Mouse (Mus musculus) left cerebral cortex, postnatal 14 days (tissue): ENCODE data around the gene Slc6a9. TPM values are rescaled to one million over a fixed set of nuclear protein-coding genes. Genes with fewer than 3 reads are reported as not detected.

Experiments used
- DNase-seq, 2 experiments: peaks; one replicate each; pipeline ENCODE4 v3.0.0; 2021 to 2022; ENCODE audit warnings: low spot score in 2 of 2, mixed read lengths in 1 of 2
- intact Hi-C: fragments of 180-260 bp; cut with DNase I; formaldehyde crosslinking; loops from one replicate; pipeline ENCODE4 v1.15.1; 2025
- total RNA-seq, 2 experiments: library from RNA; stranded (reverse); gene quantifications; 2 replicates each; pipeline ENCODE4 v1.2.3; 2021

The Slc6a9 gene
- total RNA-seq, 2 experiments from 2014 or later: 32.4 to 33.5 TPM

- no peak for DNase-seq
- intact Hi-C loops: no loop called here
These were observed 61.0 kb downstream of the Slc6a9 start for GRCm38 (mm10) chr4:117895339-117895738.

DNA sequence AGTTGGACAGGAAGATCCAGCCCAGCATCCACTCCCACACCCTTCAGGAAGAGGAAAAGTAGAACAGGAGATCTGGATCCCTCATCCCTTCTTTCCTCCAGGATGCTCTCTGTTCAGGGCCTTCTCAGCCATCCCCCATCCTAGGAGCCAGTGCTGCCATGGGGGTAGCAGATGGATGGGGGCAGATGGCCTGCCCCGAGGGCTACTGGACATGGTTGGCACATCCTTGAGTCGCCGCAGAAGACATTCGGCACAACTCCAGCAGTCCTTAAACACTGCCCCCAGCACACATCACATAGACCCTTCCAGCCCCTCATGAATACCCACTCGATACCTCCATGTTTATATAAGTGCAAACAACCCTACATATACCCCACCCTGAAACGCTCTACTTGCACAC lies 61.7 kb downstream of the Slc6a9 start:
- intact Hi-C loops: no loop called here
- no peak for DNase-seq

DNA sequence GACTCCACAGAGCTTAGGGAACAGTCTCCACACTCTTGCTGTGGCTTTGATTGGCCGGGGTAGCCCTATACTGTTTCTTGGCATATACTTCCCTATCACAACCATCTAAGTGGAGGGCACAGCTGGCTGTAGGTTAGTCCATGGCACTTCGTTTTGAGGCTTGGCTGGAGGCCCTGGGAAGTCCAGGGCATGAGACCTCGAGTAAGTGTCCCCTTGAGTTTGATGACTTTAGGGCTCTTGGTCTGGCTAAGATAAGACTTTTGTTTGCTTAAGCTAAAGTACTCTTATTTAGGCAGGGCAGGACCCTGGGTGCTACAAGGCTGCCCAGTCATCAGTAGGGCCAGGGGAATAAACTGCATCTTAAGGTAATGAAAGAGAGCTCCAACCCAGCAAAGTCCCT lies 63.8 kb downstream of the Slc6a9 start:
- DNase-seq: no peak
- intact Hi-C loops: no loop called here

- DNase-seq: peak; percentile 44 to 78
- intact Hi-C loops: no loop called here
These were observed 69.8 kb downstream of the Slc6a9 start for GRCm38 (mm10) chr4:117904094-117904493.

DNA sequence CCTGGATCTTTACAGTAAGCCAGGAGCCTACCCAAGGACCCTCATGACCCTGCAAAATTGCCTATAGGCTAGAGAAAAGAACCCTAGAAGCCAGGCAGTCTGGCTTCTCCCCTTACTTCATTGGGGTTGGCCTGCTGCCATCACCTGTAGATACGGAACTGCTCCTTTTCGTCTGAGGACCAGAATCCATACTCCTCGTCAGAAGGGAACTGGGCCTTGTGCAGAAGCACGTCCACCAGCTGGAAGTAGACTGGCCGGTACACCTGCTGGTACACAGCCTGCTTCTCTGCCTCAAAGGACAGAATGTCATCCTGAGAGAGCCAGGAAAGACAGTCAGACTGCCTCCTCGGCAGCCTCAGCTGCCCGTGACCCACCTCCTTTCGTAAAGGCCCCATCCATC lies 70.5 kb downstream of the Slc6a9 start:
- no peak for DNase-seq
- intact Hi-C loops: no loop called here

DNA sequence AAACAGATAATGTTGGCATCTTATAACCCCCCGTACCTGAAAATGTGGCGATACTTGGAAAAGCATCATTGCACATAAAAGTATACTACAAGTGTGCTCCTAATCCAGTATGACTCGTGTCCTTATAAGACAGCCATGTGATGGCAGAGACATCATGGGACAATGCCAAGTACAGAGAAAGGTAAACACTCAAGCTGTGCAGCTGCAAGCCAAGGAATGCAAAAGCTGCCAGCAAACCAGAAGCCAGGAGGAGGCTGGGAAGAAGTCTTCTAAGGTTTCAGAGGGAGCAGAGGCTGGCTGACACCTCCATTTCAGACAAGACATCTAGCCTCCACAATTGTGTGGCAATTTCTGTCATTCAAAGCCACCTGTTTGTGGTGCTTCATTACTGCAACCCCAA lies 71.9 kb downstream of the Slc6a9 start:
- intact Hi-C loops: no loop called here

DNA sequence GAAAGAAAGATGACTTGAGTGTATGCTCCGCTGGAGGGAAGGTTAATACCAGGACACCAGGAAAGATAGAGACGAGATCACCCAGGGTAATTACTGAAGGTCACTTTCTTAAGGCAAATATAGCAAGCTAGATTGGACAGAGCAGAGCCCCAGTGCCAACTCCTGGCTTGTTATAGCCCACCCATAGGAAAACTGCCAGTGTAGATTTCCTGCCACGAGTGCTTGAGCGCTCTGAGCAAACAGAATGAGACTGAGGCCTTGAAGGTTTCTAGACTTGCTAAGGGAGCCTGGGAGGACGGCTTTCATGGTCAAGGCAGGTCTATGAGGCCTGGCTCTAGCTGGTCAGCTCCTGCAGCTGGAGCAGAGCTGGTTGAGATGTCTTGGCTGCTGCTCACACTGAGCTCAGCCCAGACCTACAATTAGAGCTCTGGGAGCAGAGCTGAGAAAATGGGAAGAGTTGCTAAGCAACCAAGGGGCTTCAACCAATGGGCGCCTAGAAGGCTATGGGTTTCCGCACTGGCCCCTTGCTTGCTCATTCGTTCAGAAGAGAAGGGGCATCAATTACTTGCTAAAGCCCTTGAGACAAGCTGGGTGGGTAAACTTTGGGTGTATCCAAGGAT lies 74.6 kb downstream of the Slc6a9 start:
- peak; percentile 66 to 69 for DNase-seq
- intact Hi-C loops: no loop called here

More for the DNA sequence above, 71.9 kb downstream of the Slc6a9 start:
- DNase-seq: peak in 1 of 2 experiments; percentile 69

DNA sequence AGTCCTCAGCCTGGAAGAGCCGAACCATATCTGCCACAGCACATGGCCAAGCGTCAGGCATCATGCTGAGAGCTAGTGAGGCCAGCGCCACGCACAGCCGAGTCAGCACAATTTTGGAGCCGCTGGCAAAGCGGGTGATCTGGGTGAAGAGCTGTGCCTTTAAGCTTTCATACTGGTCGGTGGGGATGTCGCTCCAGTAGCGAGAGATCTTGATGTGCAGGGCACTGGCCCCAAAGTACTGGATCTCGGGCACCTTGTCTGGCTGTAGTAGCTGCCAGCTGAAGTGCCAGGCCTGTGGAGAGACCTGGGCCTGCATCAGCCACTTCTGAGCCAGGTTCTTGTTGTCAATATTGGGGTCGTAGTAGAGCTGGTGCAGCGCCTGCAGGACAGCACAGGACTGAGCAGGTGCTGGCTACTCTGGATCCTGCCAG lies 77.8 kb downstream of the Slc6a9 start:
- intact Hi-C loops: no loop called here
- no peak for DNase-seq

- intact Hi-C loops: no loop called here
These were observed 78.5 kb downstream of the Slc6a9 start for GRCm38 (mm10) chr4:117912685-117913273.

GRCm38 (mm10) chr4:117913421-117913820 lies 79.1 kb downstream of the Slc6a9 start:
- intact Hi-C loops: no loop called here
- DNase-seq: no peak

More at GRCm38 (mm10) chr4:117912685-117913273, 78.5 kb downstream of the Slc6a9 start:
- no peak for DNase-seq

DNA sequence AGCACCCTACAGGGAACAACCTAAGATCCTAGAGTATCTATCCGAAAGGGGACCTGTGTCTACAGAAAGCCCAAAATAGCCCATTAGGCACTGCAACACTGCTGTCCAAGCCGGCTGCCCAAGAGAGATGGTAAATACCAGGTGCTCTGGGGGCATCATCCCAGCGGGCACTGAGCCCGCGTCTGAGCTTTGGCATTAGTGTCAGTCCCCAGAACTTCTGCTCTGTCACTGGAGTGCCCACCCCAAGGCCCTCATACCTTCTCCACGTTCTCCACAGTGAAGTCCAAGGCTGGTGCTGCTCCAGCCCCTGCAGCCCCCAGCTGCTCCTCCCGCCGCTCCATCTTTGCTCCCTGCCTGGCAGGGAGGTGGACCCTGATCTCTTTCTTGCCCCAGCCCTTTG lies 79.7 kb downstream of the Slc6a9 start:
- no peak for DNase-seq
- intact Hi-C loops: no loop called here

DNA sequence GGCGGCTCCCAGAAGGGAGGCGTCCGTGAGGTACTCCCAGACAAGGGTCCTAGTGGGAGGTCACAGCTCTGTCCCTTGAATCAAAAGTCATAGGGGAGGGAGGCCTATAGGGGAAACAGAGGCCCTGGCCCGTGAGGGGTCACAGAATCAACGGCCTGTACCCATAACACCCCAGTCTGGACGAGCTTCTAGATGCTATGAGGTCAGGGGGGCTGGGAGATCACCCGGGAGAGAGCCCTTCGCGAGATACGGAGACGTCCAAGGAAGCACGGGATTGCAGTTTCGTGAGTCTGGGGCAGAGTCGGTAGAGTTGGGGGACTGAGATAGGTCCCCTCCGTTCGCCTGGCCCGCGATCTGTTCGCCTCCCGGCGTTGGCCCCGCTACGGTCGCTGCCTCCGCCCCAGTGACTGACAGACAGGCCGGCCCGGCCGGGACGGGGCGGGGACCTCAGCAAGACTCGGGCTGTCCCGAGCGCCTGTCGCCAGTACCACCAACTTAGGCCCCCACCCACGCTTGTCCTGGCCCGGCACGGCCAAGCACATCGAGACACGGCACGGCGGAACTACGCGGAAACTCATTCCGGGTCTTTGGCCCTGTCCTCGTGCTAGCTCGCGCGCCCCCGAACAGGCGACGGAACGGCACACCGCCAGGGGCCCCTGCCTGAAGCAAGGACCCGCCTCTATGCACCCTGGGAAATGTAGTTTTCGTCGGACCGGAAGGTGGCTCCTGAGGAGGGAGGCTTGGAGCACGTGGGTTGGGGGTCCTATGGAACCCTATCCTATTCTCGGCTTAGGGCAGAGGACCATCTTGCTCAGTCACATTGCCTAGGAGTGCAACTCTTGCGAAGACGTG lies 80.5 kb downstream of the Slc6a9 start, which contains the start of gene Ipo13:
Ipo13 (minus strand) TSS at position 409 of the 852 bp plus-strand sequence.
- intact Hi-C loops: no loop called here
- DNase-seq: peak; percentile 87 to 90

DNA sequence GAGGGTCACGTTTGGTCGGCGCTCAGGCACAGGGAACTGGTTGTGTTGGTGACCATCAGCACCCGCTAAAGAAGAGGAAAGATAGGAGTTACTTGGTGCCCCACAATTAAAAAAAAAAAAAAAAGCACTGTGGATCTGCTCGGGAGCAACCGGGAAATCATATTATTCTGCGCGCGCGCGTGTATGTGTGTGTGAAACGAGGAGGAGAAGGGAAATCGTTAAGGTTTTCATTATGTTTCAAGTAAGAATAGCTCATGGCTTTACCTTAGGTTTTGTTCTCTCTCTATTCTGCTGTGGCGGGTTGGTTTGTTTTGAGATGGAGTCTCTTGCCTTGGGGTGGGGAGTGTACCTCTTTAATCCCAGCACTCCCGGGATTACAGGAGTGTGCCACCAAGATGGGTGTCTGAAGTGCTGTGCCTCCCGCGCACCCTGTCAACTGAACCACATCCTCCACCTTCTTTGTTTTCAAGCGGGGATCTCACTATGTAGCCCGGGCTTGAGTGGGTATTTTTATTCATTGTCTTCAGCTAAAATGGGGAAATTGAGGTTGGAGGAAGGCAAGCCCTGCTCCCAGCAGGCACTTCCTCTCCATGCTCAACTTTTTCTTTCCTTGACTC lies 81.3 kb downstream of the Slc6a9 start:
- intact Hi-C loops: no loop called here
- DNase-seq: no peak

- intact Hi-C loops: no loop called here
- DNase-seq: no peak
These were observed 82.1 kb downstream of the Slc6a9 start for GRCm38 (mm10) chr4:117916386-117916785.

- intact Hi-C loops: no loop called here
These were observed 83.1 kb downstream of the Slc6a9 start for GRCm38 (mm10) chr4:117917402-117917801.

GRCm38 (mm10) chr4:117917847-117918246 lies 83.5 kb downstream of the Slc6a9 start:
- intact Hi-C loops: no loop called here
- DNase-seq: no peak

More at GRCm38 (mm10) chr4:117917402-117917801, 83.1 kb downstream of the Slc6a9 start:
- DNase-seq: no peak

DNA sequence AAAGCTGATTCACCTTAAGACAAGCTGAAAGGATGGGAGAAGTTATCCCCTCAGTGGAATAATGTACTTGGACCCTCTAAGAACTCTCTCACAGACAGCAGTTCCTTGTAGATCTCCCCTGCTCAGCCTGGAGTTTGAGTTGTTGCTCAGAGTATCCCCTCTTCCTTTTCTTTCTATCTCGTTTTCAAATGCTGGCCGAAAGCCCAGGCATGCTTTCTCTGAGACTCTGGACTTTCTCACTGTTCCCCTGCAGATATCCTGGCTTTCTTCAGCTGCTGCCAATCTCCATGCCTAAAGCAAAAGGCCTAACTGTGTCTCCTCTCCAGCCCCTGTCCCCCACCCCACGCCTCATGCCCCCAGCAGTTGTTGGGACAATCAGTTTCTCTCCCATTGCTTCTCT lies 84.0 kb downstream of the Slc6a9 start:
- no peak for DNase-seq
- intact Hi-C loops: no loop called here

DNA sequence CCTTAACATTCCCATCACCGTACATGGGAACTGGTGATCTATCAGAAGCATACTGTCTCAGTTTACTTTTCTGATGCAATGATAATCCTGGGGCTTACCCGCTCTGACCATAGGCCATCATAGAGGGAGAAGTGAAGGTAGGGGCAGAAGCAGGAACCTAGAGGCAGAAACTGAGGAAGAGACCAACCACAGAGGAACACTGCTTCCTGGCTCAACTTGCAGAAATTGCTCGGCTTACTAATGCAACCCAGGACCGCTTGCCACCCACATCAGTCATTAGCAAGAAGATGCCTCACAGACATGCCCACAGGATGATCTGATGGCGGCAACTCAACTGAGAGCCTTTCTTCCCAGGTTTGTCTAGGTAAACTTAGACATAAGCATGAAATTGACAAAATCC lies 84.5 kb downstream of the Slc6a9 start:
- DNase-seq: no peak
- intact Hi-C loops: no loop called here

- DNase-seq: no peak
- intact Hi-C loops: loop anchor here (10.0 kb wide), 1 partner anchor 97 kb away; no protein-coding TSS in a partner anchor
These were observed 87.1 kb downstream of the Slc6a9 start for GRCm38 (mm10) chr4:117921358-117921757.

- intact Hi-C loops: loop anchor here (10.0 kb wide), 1 partner anchor 99 kb away; no protein-coding TSS in a partner anchor
- no peak for DNase-seq
These were observed 89.1 kb downstream of the Slc6a9 start for GRCm38 (mm10) chr4:117923450-117923849.
